Mouse (Mus musculus) urinary bladder, adult 2 months (tissue): Measurements from ENCODE around the gene Bcl2l11. TPM values are rescaled to one million over a fixed set of nuclear protein-coding genes. Genes with fewer than 3 reads are reported as not detected.

ENCODE experiments used
- DNase-seq: peaks from one replicate; pipeline ENCODE4 v3.0.0; 2022; ENCODE audit warnings: low spot score
- polyA plus RNA-seq: library from polyadenylated mRNA; depleted of rRNA; stranded (reverse); fragments of >200 nt; gene quantifications from 2 replicates; pipeline ENCODE4 v1.2.3, GENCODE M21; 2012

The Bcl2l11 gene
- polyA plus RNA-seq, 1 experiment = 13.4 TPM

GRCm38 (mm10) chr2:128211022-128211880 lies 85.4 kb downstream of the Bcl2l11 start:
- no peak for DNase-seq

DNA sequence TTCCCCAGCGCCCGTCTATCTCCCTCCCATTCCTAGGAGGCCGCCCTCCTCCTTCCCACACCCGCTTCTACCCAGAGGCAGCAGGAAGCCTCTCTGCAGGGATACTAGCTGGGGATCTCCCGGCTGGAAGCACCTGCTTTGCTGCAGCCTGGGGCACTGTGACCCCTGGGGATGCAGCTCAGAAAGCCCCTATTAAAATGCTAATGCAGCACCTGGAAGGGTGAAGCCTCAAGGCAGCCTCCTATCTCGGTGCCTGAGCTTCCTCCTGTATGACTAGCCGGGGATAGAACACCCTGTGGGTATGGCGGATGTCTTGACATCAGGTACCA lies 86.0 kb downstream of the Bcl2l11 start:
- no peak for DNase-seq
